Mouse (Mus musculus) testis, adult 2 months (tissue): ENCODE results near the gene Ccpg1os.

ENCODE experiments used
- CTCF ChIP-seq: fragments of 200-500 bp; IDR thresholded peaks from 2 replicates; pipeline ENCODE4 v1.5.1; 2012; ENCODE audit warnings: low read depth, mild to moderate bottlenecking, inconsistent platforms, low read length, moderate library complexity; ENCODE audit not compliant: control insufficient read depth, insufficient read depth, insufficient replicate concordance
- POLR2A ChIP-seq: fragments of 200-500 bp; IDR thresholded peaks from 2 replicates; pipeline ENCODE4 v1.6.1; 2012; ENCODE audit warnings: low read depth, mild to moderate bottlenecking, inconsistent platforms, low read length, moderate library complexity; ENCODE audit not compliant: control insufficient read depth

DNA sequence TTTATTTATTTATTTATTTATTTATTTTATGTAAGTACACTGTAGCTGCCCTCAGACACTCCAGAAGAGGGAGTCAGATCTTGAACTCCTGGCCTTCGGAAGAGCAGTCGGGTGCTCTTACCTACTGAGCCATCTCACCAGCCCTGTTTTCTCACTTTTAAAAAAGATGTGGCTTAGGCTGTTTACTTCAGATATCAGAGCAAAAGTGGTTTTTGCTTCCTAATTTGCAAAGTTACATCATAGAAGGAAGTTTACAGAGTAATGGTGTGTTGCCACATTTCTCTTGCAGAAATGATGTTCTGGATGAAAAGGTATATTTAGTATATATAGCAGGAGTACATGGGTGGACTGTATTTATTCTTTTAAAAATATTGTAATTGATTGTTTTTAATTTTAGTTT, 6.2 kb upstream of the Ccpg1os start:
- TF ChIP-seq CTCF (no peak), POLR2A (no peak)
